Mouse (Mus musculus) hindbrain, embryonic 14.5 days (tissue): ENCODE measurements at regions not wholly inside any gene's neighbourhood (a gene's known extent, or its start where the extent isn't known, plus 50 kb on each side); places are given as distances from the start of the nearest gene placed in this dataset.

Experiments used
- ATAC-seq: fragments of 200-750 bp; cut with Nextera tagmentation; 2 replicates; pipeline ENCODE4 v1.8.0; 2017; ENCODE audit warnings: moderate number of reproducible peaks, mild to moderate bottlenecking, moderate TSS enrichment, moderate library complexity; ENCODE audit not compliant: low FRiP score
- DNase-seq: peaks from one replicate; pipeline ENCODE4 v3.0.0-alpha.2; 2015; ENCODE audit warnings: low spot score
- H3K27ac ChIP-seq: fragments of 300-500 bp; sonication (generic); 2 replicates; pipeline ENCODE4 v1.5.1; 2014; ENCODE audit warnings: mild to moderate bottlenecking, moderate library complexity
- H3K27me3 ChIP-seq: fragments of 300-500 bp; sonication (generic); 2 replicates; pipeline ENCODE4 v1.6.1; 2014; ENCODE audit warnings: mild to moderate bottlenecking, low read length, mixed read lengths; ENCODE audit not compliant: control insufficient read depth, insufficient read depth
- H3K36me3 ChIP-seq: fragments of 300-500 bp; sonication (generic); replicated peaks from 2 replicates; pipeline ENCODE4 v1.6.1; 2014; ENCODE audit not compliant: control insufficient read depth, insufficient read depth
- H3K4me1 ChIP-seq: fragments of 300-500 bp; sonication (generic); replicated peaks from 2 replicates; pipeline ENCODE4 v1.6.1; 2014; ENCODE audit warnings: antibody characterized with exemption, low read length, mixed read lengths; ENCODE audit not compliant: control insufficient read depth, insufficient read depth
- H3K4me2 ChIP-seq: fragments of 300-500 bp; sonication (generic); replicated peaks from 2 replicates; pipeline ENCODE4 v1.6.1; 2014; ENCODE audit warnings: mild to moderate bottlenecking, moderate library complexity
- H3K4me3 ChIP-seq: fragments of 300-500 bp; sonication (generic); replicated peaks from 2 replicates; pipeline ENCODE4 v1.5.1; 2014; ENCODE audit warnings: mild to moderate bottlenecking, low read length
- H3K9ac ChIP-seq: fragments of 300-500 bp; sonication (generic); 2 replicates; pipeline ENCODE4 v1.6.1; 2014
- H3K9me3 ChIP-seq: fragments of 300-500 bp; sonication (generic); 2 replicates; pipeline ENCODE4 v1.6.1; 2016; ENCODE audit warnings: low read length; ENCODE audit not compliant: control insufficient read depth
- WGBS: fragments of 180-500 bp; shearing (Covaris S2); extraction: QIAGEN DNeasy Blood & Tissue Kit; methylation state at CpG from one replicate; pipeline ENCODE4 v1.1.7; 2014; 5-methylcytosine and 5-hydroxymethylcytosine counted together

- DNase-seq (no peak), ATAC-seq (no peak)
- WGBS, result 93% methylated on average over 6 of the region's 6 CpGs
- no peaks in the 10 kb centered on the region for H3K27me3 ChIP-seq
- H3K4me2 ChIP-seq, result no peak overlapping the region
- no peaks in the 10 kb centered on the region for H3K36me3 ChIP-seq
- H3K9ac ChIP-seq, result no peak overlapping the region
- no peak overlapping the region for H3K27ac ChIP-seq
- H3K4me1 ChIP-seq, result no peaks in the 10 kb centered on the region
- H3K4me3 ChIP-seq, result no peak overlapping the region
- no peaks in the 10 kb centered on the region for H3K9me3 ChIP-seq
These were observed 92.3 kb downstream of the Tes start for GRCm38 (mm10) chr6:17157270-17157669.

- Histone ChIP-seq H3K27me3 (no peaks in the 10 kb centered on the region), H3K9me3 (no peaks in the 10 kb centered on the region), H3K36me3 (no peaks in the 10 kb centered on the region), H3K4me1 (peaks cover 22% of the 10 kb centered on the region), H3K4me3 (no peak overlapping the region), H3K9ac (peak overlapping the region; percentile 32; the same call in 1 of the 2 replicates), H3K27ac (peak overlapping the region; percentile 63), H3K4me2 (peak overlapping the region; percentile 37)
- WGBS, result 35% methylated on average over 18 of the region's 18 CpGs
- DNase-seq (peak; percentile 65), ATAC-seq (peak; percentile 52)
These were observed 105.2 kb downstream of the Tes start for GRCm38 (mm10) chr6:17169971-17170781.

GRCm38 (mm10) chr6:17170782-17171272 is 105.9 kb downstream of the Tes start:
- DNase-seq, result peak; percentile 61
- no peak overlapping the region for H3K4me3 ChIP-seq
- WGBS, result 26% methylated on average over 7 of the region's 7 CpGs

GRCm38 (mm10) chr6:17171273-17172011 is 106.5 kb downstream of the Tes start:
- no peaks in the 10 kb centered on the region for H3K36me3 ChIP-seq
- H3K27ac ChIP-seq, result peak overlapping the region; percentile 63
- 0 out of 2 replicates have a peak overlapping the region, but pooled peaks have one; percentile 32 for H3K9ac ChIP-seq
- no peaks in the 10 kb centered on the region for H3K27me3 ChIP-seq
- H3K4me2 ChIP-seq, result peak overlapping the region; percentile 37
- DNase-seq (peak; percentile 58), ATAC-seq (peak; percentile 83)
- peaks cover 22% of the 10 kb centered on the region for H3K4me1 ChIP-seq
- no peak overlapping the region for H3K4me3 ChIP-seq
- WGBS, result 13% methylated on average over 17 of the region's 17 CpGs
- no peaks in the 10 kb centered on the region for H3K9me3 ChIP-seq

More at GRCm38 (mm10) chr6:17170782-17171272, 105.9 kb downstream of the Tes start:
- Histone ChIP-seq H3K9ac (peak overlapping the region; percentile 32; the same call in 1 of the 2 replicates), H3K9me3 (no peaks in the 10 kb centered on the region), H3K4me1 (peaks cover 22% of the 10 kb centered on the region), H3K27ac (peak overlapping the region; percentile 63), H3K36me3 (no peaks in the 10 kb centered on the region), H3K27me3 (no peaks in the 10 kb centered on the region), H3K4me2 (peak overlapping the region; percentile 37)
- peak; percentile 45; the same call in 1 of the 2 replicates for ATAC-seq

GRCm38 (mm10) chr6:17172050-17172449 is 107.1 kb downstream of the Tes start:
- no peak for ATAC-seq
- peak overlapping the region; percentile 63; the same call in 1 of the 2 replicates for H3K27ac ChIP-seq

GRCm38 (mm10) chr6:17177153-17177552 is 103.8 kb upstream of the Cav2 start:
- ATAC-seq, result no peak
- no peak overlapping the region for H3K4me3 ChIP-seq
- no peak overlapping the region for H3K9ac ChIP-seq
- H3K4me1 ChIP-seq, result no peaks in the 10 kb centered on the region
- H3K4me2 ChIP-seq, result no peak overlapping the region
- DNase-seq, result no peak
- H3K9me3 ChIP-seq, result no peaks in the 10 kb centered on the region
- WGBS, result 77% methylated on average over 7 of the region's 7 CpGs
- H3K27me3 ChIP-seq, result no peaks in the 10 kb centered on the region
- H3K27ac ChIP-seq, result no peak overlapping the region
- no peaks in the 10 kb centered on the region for H3K36me3 ChIP-seq

More at GRCm38 (mm10) chr6:17172050-17172449, 107.1 kb downstream of the Tes start:
- Histone ChIP-seq H3K27me3 (no peaks in the 10 kb centered on the region), H3K9ac (no peak overlapping the region), H3K4me1 (peaks cover 22% of the 10 kb centered on the region), H3K9me3 (no peaks in the 10 kb centered on the region), H3K36me3 (no peaks in the 10 kb centered on the region), H3K4me2 (peak overlapping the region; percentile 37), H3K4me3 (no peak overlapping the region)
- DNase-seq, result peak; percentile 27
- WGBS, result 21% methylated on average over 1 of the region's 1 CpGs

DNA sequence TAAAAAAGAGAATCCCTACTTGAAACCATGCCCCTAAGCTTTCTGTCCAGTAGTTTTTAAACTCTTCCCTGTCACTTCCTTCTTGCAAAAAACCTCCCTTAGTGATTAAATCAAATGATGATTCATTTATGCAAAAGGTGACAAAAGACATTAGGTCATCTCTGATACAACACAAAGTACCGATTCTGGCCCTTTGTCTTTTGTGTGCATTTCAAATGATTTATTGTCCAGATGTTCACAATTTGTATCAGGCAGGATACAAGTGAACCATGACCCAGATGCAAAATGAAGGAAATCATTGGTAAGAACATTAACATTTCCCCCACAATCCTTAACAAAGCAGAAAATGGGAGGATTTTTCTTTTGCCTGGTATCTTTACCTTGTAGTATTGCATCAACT is 101.5 kb upstream of the Cav2 start:
- H3K9me3 ChIP-seq, result no peaks in the 10 kb centered on the region
- no peak for ATAC-seq
- no peaks in the 10 kb centered on the region for H3K27me3 ChIP-seq
- 79% methylated on average over 1 of the region's 1 CpGs for WGBS
- no peaks in the 10 kb centered on the region for H3K4me1 ChIP-seq
- no peak overlapping the region for H3K9ac ChIP-seq
- H3K4me3 ChIP-seq, result no peak overlapping the region
- DNase-seq, result no peak
- H3K36me3 ChIP-seq, result no peaks in the 10 kb centered on the region
- H3K4me2 ChIP-seq, result no peak overlapping the region
- no peak overlapping the region for H3K27ac ChIP-seq

DNA sequence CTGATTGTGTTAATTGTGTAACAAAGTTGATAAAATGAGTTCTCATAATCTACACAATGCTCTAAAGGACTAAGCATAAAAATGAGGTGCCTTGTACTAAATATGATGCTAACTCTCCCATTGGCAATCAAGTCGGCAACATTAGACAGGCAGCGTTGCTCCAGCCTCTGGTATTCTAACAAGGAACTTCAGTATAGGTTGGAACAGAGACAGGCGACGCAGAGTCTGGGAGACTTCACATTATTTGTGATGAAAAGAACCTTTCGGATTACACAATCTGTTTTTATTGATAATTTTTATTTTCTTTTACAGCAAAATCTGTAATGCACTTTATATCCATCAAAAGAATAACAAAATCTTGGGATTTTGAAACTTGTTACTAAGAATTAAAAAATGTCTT is 94.4 kb upstream of the Cav2 start:
- WGBS, result 75% methylated on average over 5 of the region's 5 CpGs
- no peak overlapping the region for H3K27ac ChIP-seq

GRCm38 (mm10) chr6:17187106-17187505 is 93.9 kb upstream of the Cav2 start:
- Histone ChIP-seq H3K27me3 (no peaks in the 10 kb centered on the region), H3K36me3 (no peaks in the 10 kb centered on the region), H3K9ac (no peak overlapping the region), H3K4me1 (no peaks in the 10 kb centered on the region), H3K4me2 (no peak overlapping the region), H3K4me3 (no peak overlapping the region), H3K9me3 (no peaks in the 10 kb centered on the region), H3K27ac (no peak overlapping the region)
- WGBS, result 53% methylated on average over 4 of the region's 4 CpGs
- DNase-seq, result no peak
- ATAC-seq, result no peak

More for the DNA sequence above, 94.4 kb upstream of the Cav2 start:
- no peak overlapping the region for H3K4me2 ChIP-seq
- no peaks in the 10 kb centered on the region for H3K36me3 ChIP-seq
- H3K9ac ChIP-seq, result no peak overlapping the region
- DNase-seq (no peak), ATAC-seq (no peak)
- H3K9me3 ChIP-seq, result no peaks in the 10 kb centered on the region
- H3K4me1 ChIP-seq, result no peaks in the 10 kb centered on the region
- no peaks in the 10 kb centered on the region for H3K27me3 ChIP-seq
- H3K4me3 ChIP-seq, result no peak overlapping the region
